Mouse (Mus musculus) embryonic facial prominence, embryonic 13.5 days (tissue): ENCODE measurements around the gene Vps51. TPM values are rescaled to one million over a fixed set of nuclear protein-coding genes. Genes with fewer than 3 reads are reported as not detected.
"Not testable (repeated sequence)": the region's sequence is repeated elsewhere in the genome, so short reads cannot be mapped to it uniquely, and the experiment has no call there.

Experiments used
- ATAC-seq: fragments of 200-750 bp; cut with Nextera tagmentation; 2 replicates; pipeline ENCODE4 v1.8.0; 2017; ENCODE audit warnings: low read depth; ENCODE audit not compliant: insufficient number of reproducible peaks, insufficient read depth, low FRiP score, low TSS enrichment
- H3K27ac ChIP-seq: fragments of 300-500 bp; sonication (generic); 2 replicates; pipeline ENCODE4 v1.5.1; 2015; ENCODE audit warnings: moderate library complexity, mild to moderate bottlenecking, inconsistent platforms
- H3K27me3 ChIP-seq: fragments of 300-500 bp; sonication (generic); 2 replicates; pipeline ENCODE4 v1.6.1; 2015; ENCODE audit warnings: mild to moderate bottlenecking, inconsistent platforms
- H3K36me3 ChIP-seq: fragments of 300-500 bp; sonication (generic); 2 replicates; pipeline ENCODE4 v1.6.1; 2015; ENCODE audit warnings: mild to moderate bottlenecking, inconsistent platforms
- H3K4me1 ChIP-seq: fragments of 300-500 bp; sonication (generic); 2 replicates; pipeline ENCODE4 v1.6.1; 2015; ENCODE audit warnings: inconsistent platforms
- H3K4me2 ChIP-seq: fragments of 300-500 bp; sonication (generic); 2 replicates; pipeline ENCODE4 v1.6.1; 2015; ENCODE audit warnings: moderate library complexity, mild to moderate bottlenecking, inconsistent platforms
- H3K4me3 ChIP-seq: fragments of 300-500 bp; sonication (generic); 2 replicates; pipeline ENCODE4 v1.5.1; 2015; ENCODE audit warnings: mild to moderate bottlenecking, inconsistent platforms
- H3K9ac ChIP-seq: fragments of 300-500 bp; sonication (generic); 2 replicates; pipeline ENCODE4 v1.6.1; 2015; ENCODE audit warnings: mild to moderate bottlenecking, inconsistent platforms
- H3K9me3 ChIP-seq: fragments of 300-500 bp; sonication (generic); 2 replicates; pipeline ENCODE4 v1.6.1; 2016; ENCODE audit warnings: inconsistent platforms
- WGBS: fragments of 180-500 bp; shearing (Covaris S2); methylation state at CpG from one replicate; pipeline ENCODE4 v1.1.7; 2015; ENCODE audit warnings: mixed read lengths; 5-methylcytosine and 5-hydroxymethylcytosine counted together
- polyA plus RNA-seq: library from polyadenylated mRNA; unstranded; fragments of >200 nt; fragmentation: Nextera tagmentation; extraction: Ambion mirVana; gene quantifications from 2 replicates; pipeline ENCODE4 v1.2.1, GENCODE M21; 2015

The Vps51 gene
- polyA plus RNA-seq, 1 experiment from 2014 or later = 74.4 TPM

GRCm38 (mm10) chr19:6046294-6047153, 30.5 kb downstream of the Vps51 start, which contains the start of gene Syvn1:
TSS of gene Syvn1 (plus strand) at chr19:6046576.
- H3K4me1 ChIP-seq = peaks cover 27% of the 10 kb centered on the region
- H3K4me3 ChIP-seq = peak within 1 kb of the TSS; percentile 89
- H3K4me2 ChIP-seq = peak within 1 kb of the TSS; percentile 94
- peak within 1 kb of the TSS; percentile 99 for H3K27ac ChIP-seq
- H3K27me3 ChIP-seq = no peaks in the 10 kb centered on the region
- H3K9me3 ChIP-seq = no peaks in the 10 kb centered on the region
- H3K36me3 ChIP-seq = peaks cover 36% of the 10 kb centered on the region
- under 1% methylated on average over 65 of the region's 65 CpGs for WGBS
- ATAC-seq = peak; percentile 85
- peak within 1 kb of the TSS; percentile 89 for H3K9ac ChIP-seq

GRCm38 (mm10) chr19:6045366-6046293, 31.4 kb downstream of the Vps51 start:
- H3K4me3 ChIP-seq = peak overlapping the region; percentile 89
- H3K36me3 ChIP-seq = peaks cover 27% of the 10 kb centered on the region
- peak overlapping the region; percentile 89 for H3K9ac ChIP-seq
- 18% methylated on average over 20 of the region's 20 CpGs for WGBS
- H3K27me3 ChIP-seq = no peaks in the 10 kb centered on the region
- peak; percentile 5; the same call in 1 of the 2 replicates for ATAC-seq
- peaks cover 27% of the 10 kb centered on the region for H3K4me1 ChIP-seq
- H3K27ac ChIP-seq = peak overlapping the region; percentile 99
- H3K4me2 ChIP-seq = peak overlapping the region; percentile 94
- no peaks in the 10 kb centered on the region for H3K9me3 ChIP-seq

GRCm38 (mm10) chr19:6044102-6044501, 32.9 kb downstream of the Vps51 start:
- H3K4me3 ChIP-seq, H3K27me3 ChIP-seq, ATAC-seq, H3K9me3 ChIP-seq, H3K4me2 ChIP-seq, H3K27ac ChIP-seq, H3K9ac ChIP-seq: not testable (repeated sequence)
- Histone ChIP-seq H3K4me1 (peaks cover 27% of the 10 kb centered on the region), H3K36me3 (peaks cover 12% of the 10 kb centered on the region)
- 59% methylated on average over 4 of the region's 4 CpGs for WGBS

GRCm38 (mm10) chr19:6042293-6042692, 34.7 kb downstream of the Vps51 start:
- H3K9ac ChIP-seq = no peak overlapping the region
- ATAC-seq = no peak
- 81% methylated on average over 9 of the region's 9 CpGs for WGBS
- no peaks in the 10 kb centered on the region for H3K27me3 ChIP-seq
- no peak overlapping the region for H3K4me2 ChIP-seq
- H3K4me1 ChIP-seq = peaks cover 10% of the 10 kb centered on the region
- H3K4me3 ChIP-seq = no peak overlapping the region
- H3K9me3 ChIP-seq = no peaks in the 10 kb centered on the region
- H3K36me3 ChIP-seq = no peaks in the 10 kb centered on the region
- H3K27ac ChIP-seq = no peak overlapping the region

GRCm38 (mm10) chr19:6040002-6040401, 37.0 kb downstream of the Vps51 start:
- Histone ChIP-seq H3K27ac (no peak overlapping the region), H3K9ac (no peak overlapping the region), H3K36me3 (no peaks in the 10 kb centered on the region), H3K4me2 (no peak overlapping the region), H3K4me3 (no peak overlapping the region), H3K9me3 (no peaks in the 10 kb centered on the region), H3K27me3 (no peaks in the 10 kb centered on the region), H3K4me1 (peaks cover under 1% of the 10 kb centered on the region)
- ATAC-seq = no peak

- Histone ChIP-seq H3K27me3 (no peaks in the 10 kb centered on the region), H3K36me3 (no peaks in the 10 kb centered on the region), H3K4me1 (no peaks in the 10 kb centered on the region), H3K9ac (no peak overlapping the region), H3K4me2 (no peak overlapping the region), H3K9me3 (no peaks in the 10 kb centered on the region), H3K4me3 (no peak overlapping the region), H3K27ac (no peak overlapping the region)
- ATAC-seq = no peak
- 79% methylated on average over 7 of the region's 7 CpGs for WGBS
These were observed 38.7 kb downstream of the Vps51 start for GRCm38 (mm10) chr19:6038326-6038725.

- no peak for ATAC-seq
- no peaks in the 10 kb centered on the region for H3K27me3 ChIP-seq
- H3K9me3 ChIP-seq = no peaks in the 10 kb centered on the region
- H3K4me3 ChIP-seq = no peak overlapping the region
- H3K27ac ChIP-seq = no peak overlapping the region
- no peak overlapping the region for H3K4me2 ChIP-seq
- H3K9ac ChIP-seq = no peak overlapping the region
- H3K4me1 ChIP-seq = no peaks in the 10 kb centered on the region
- H3K36me3 ChIP-seq = no peaks in the 10 kb centered on the region
These were observed 39.3 kb downstream of the Vps51 start for GRCm38 (mm10) chr19:6037695-6038094.

- Histone ChIP-seq H3K27me3 (no peaks in the 10 kb centered on the region), H3K4me2 (no peak overlapping the region), H3K9ac (0 out of 2 replicates have a peak overlapping the region, but pooled peaks have one; percentile 6), H3K36me3 (no peaks in the 10 kb centered on the region), H3K4me1 (no peaks in the 10 kb centered on the region), H3K9me3 (no peaks in the 10 kb centered on the region), H3K4me3 (no peak overlapping the region), H3K27ac (0 out of 2 replicates have a peak overlapping the region, but pooled peaks have one; percentile 11)
- WGBS = 50% methylated on average over 9 of the region's 9 CpGs
- no peak for ATAC-seq
These were observed 41.0 kb downstream of the Vps51 start for GRCm38 (mm10) chr19:6035966-6036585.

GRCm38 (mm10) chr19:6030520-6031280, 46.3 kb downstream of the Vps51 start:
- 76% methylated on average over 14 of the region's 14 CpGs for WGBS
- Histone ChIP-seq H3K9ac (no peak overlapping the region), H3K4me3 (no peak overlapping the region), H3K4me1 (no peaks in the 10 kb centered on the region), H3K27me3 (no peaks in the 10 kb centered on the region), H3K4me2 (no peak overlapping the region), H3K27ac (no peak overlapping the region), H3K36me3 (no peaks in the 10 kb centered on the region), H3K9me3 (no peaks in the 10 kb centered on the region)
- ATAC-seq = no peak

GRCm38 (mm10) chr19:6029426-6029825, 47.6 kb downstream of the Vps51 start:
- H3K4me1 ChIP-seq = no peaks in the 10 kb centered on the region
- H3K4me3 ChIP-seq = no peak overlapping the region
- no peaks in the 10 kb centered on the region for H3K27me3 ChIP-seq
- no peak overlapping the region for H3K9ac ChIP-seq
- 84% methylated on average over 9 of the region's 9 CpGs for WGBS
- no peak for ATAC-seq
- no peak overlapping the region for H3K4me2 ChIP-seq
- no peaks in the 10 kb centered on the region for H3K9me3 ChIP-seq
- H3K27ac ChIP-seq = no peak overlapping the region
- no peaks in the 10 kb centered on the region for H3K36me3 ChIP-seq

- Histone ChIP-seq H3K9me3 (no peaks in the 10 kb centered on the region), H3K4me3 (no peak overlapping the region), H3K27ac (no peak overlapping the region), H3K4me2 (no peak overlapping the region), H3K9ac (no peak overlapping the region), H3K36me3 (no peaks in the 10 kb centered on the region), H3K4me1 (no peaks in the 10 kb centered on the region), H3K27me3 (no peaks in the 10 kb centered on the region)
- WGBS = 67% methylated on average over 6 of the region's 6 CpGs
- no peak for ATAC-seq
These were observed 48.0 kb downstream of the Vps51 start for GRCm38 (mm10) chr19:6028991-6029390.
